Mouse (Mus musculus) heart, postnatal 0 days (tissue): Measurements from ENCODE around the gene Dcp1a.

Experiments used
- CTCF ChIP-seq: IDR thresholded peaks from 2 replicates; pipeline ENCODE4 v1.5.1; 2016; ENCODE audit warnings: antibody characterized with exemption, control low read depth, low read depth
- EP300 ChIP-seq: IDR thresholded peaks from 2 replicates; pipeline ENCODE4 v1.6.1; 2016; ENCODE audit warnings: antibody characterized with exemption, low read depth

DNA sequence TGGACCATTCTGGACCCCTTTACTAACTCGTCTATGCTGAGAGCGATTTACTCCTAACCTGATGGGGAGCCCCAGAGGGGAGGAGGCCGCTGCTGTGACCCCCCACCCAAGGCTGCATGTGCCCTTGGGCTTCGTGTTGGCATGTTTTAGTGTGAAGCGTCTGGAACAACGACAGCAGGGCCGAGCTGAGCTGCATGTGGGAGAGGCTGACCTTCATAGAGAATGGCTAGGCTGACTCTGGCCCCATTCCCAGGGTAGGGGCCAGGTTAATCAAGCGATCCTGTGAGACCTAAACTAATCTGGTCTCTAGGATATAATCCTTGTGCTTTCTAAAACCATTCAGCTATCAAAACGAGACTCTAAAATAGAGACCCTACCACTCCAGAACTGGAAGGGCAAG lies 78.4 kb downstream of the Dcp1a start:
- TF ChIP-seq CTCF (no peak), EP300 (no peak)
